Mouse (Mus musculus) embryonic facial prominence, embryonic 11.5 days (tissue): Measurements from ENCODE around the gene Pcca. TPM values are rescaled to one million over a fixed set of nuclear protein-coding genes. Genes with fewer than 3 reads are reported as not detected.

Experiments
- ATAC-seq: fragments of 200-750 bp; cut with Nextera tagmentation; replicated peaks from 2 replicates; pipeline ENCODE4 v1.8.0; 2017; ENCODE audit warnings: low read depth; ENCODE audit not compliant: insufficient number of reproducible peaks, low FRiP score, low TSS enrichment
- DNase-seq: peaks from one replicate; pipeline ENCODE4 v3.0.0-alpha.2; 2015; ENCODE audit warnings: low spot score
- H3K27ac ChIP-seq: fragments of 300-500 bp; sonication (generic); replicated peaks from 2 replicates; pipeline ENCODE4 v1.5.1; 2014; ENCODE audit warnings: mild to moderate bottlenecking, low read depth, low read length, control low read depth
- H3K27me3 ChIP-seq: fragments of 300-500 bp; sonication (generic); 2 replicates; pipeline ENCODE4 v1.6.1; 2014; ENCODE audit warnings: mild to moderate bottlenecking, low read length, moderate library complexity, mixed read lengths; ENCODE audit not compliant: control insufficient read depth, insufficient read depth
- H3K36me3 ChIP-seq: fragments of 300-500 bp; sonication (generic); replicated peaks from 2 replicates; pipeline ENCODE4 v1.6.1; 2014; ENCODE audit warnings: low read depth, mild to moderate bottlenecking, low read length, moderate library complexity, mixed read lengths; ENCODE audit not compliant: control insufficient read depth, insufficient read depth
- H3K4me1 ChIP-seq: fragments of 300-500 bp; sonication (generic); 2 replicates; pipeline ENCODE4 v1.6.1; 2014; ENCODE audit warnings: low read length, mixed read lengths; ENCODE audit not compliant: control insufficient read depth, insufficient read depth
- H3K4me2 ChIP-seq: fragments of 300-500 bp; sonication (generic); 2 replicates; pipeline ENCODE4 v1.6.1; 2014; ENCODE audit warnings: low read depth, mild to moderate bottlenecking, control low read depth, low read length, moderate library complexity
- H3K4me3 ChIP-seq: fragments of 300-500 bp; sonication (generic); 2 replicates; pipeline ENCODE4 v1.5.1; 2014; ENCODE audit warnings: low read depth, low read length, control low read depth
- H3K9ac ChIP-seq: fragments of 300-500 bp; sonication (generic); replicated peaks from 2 replicates; pipeline ENCODE4 v1.6.1; 2014; ENCODE audit warnings: mild to moderate bottlenecking, control low read depth, low read length
- H3K9me3 ChIP-seq: fragments of 300-500 bp; sonication (generic); replicated peaks from 2 replicates; pipeline ENCODE4 v1.6.1; 2016; ENCODE audit warnings: mild to moderate bottlenecking, low read length, inconsistent platforms, mixed read lengths; ENCODE audit not compliant: control insufficient read depth
- WGBS: fragments of 180-500 bp; shearing (Covaris S2); extraction: QIAGEN DNeasy Blood & Tissue Kit; methylation state at CpG from one replicate; pipeline ENCODE4 v1.1.7; 2014; 5-methylcytosine and 5-hydroxymethylcytosine counted together
- polyA plus RNA-seq: library from polyadenylated mRNA; unstranded; fragments of >200 nt; fragmentation: Nextera tagmentation; extraction: Ambion mirVana; gene quantifications from 2 replicates; pipeline ENCODE4 v1.2.1, GENCODE M21; 2014

Pcca gene
- polyA plus RNA-seq, 1 experiment from 2014 or later = 35.3 TPM

- H3K27me3 ChIP-seq = no peaks in the 10 kb centered on the region
- 93% methylated on average over 5 of the region's 5 CpGs for WGBS
- H3K9me3 ChIP-seq = no peaks in the 10 kb centered on the region
- DNase-seq (no peak), ATAC-seq (no peak)
- H3K4me2 ChIP-seq = no peak overlapping the region
- no peaks in the 10 kb centered on the region for H3K36me3 ChIP-seq
- H3K4me3 ChIP-seq = no peak overlapping the region
- H3K9ac ChIP-seq = no peak overlapping the region
- no peaks in the 10 kb centered on the region for H3K4me1 ChIP-seq
- H3K27ac ChIP-seq = no peak overlapping the region
These were observed 179.7 kb downstream of the Pcca start for GRCm38 (mm10) chr14:122713793-122714192.

- Histone ChIP-seq H3K36me3 (no peaks in the 10 kb centered on the region), H3K4me2 (no peak overlapping the region), H3K4me1 (no peaks in the 10 kb centered on the region), H3K27me3 (no peaks in the 10 kb centered on the region), H3K9me3 (no peaks in the 10 kb centered on the region), H3K4me3 (no peak overlapping the region), H3K27ac (no peak overlapping the region), H3K9ac (no peak overlapping the region)
- ATAC-seq = no peak
- WGBS = 66% methylated on average over 1 of the region's 1 CpGs
- DNase-seq = no peak
These were observed 180.8 kb downstream of the Pcca start for GRCm38 (mm10) chr14:122714911-122715310.

- DNase-seq (no peak), ATAC-seq (no peak)
- H3K4me2 ChIP-seq = no peak overlapping the region
- no peaks in the 10 kb centered on the region for H3K4me1 ChIP-seq
- H3K27me3 ChIP-seq = no peaks in the 10 kb centered on the region
- H3K36me3 ChIP-seq = no peaks in the 10 kb centered on the region
- H3K9me3 ChIP-seq = no peaks in the 10 kb centered on the region
- H3K9ac ChIP-seq = no peak overlapping the region
- no peak overlapping the region for H3K4me3 ChIP-seq
- H3K27ac ChIP-seq = no peak overlapping the region
These were observed 181.9 kb downstream of the Pcca start for GRCm38 (mm10) chr14:122716057-122716456.

- H3K4me2 ChIP-seq = no peak overlapping the region
- no peaks in the 10 kb centered on the region for H3K9me3 ChIP-seq
- H3K4me3 ChIP-seq = no peak overlapping the region
- no peaks in the 10 kb centered on the region for H3K27me3 ChIP-seq
- DNase-seq = no peak
- no peak overlapping the region for H3K27ac ChIP-seq
- H3K4me1 ChIP-seq = no peaks in the 10 kb centered on the region
- 86% methylated on average over 8 of the region's 8 CpGs for WGBS
- H3K36me3 ChIP-seq = no peaks in the 10 kb centered on the region
- ATAC-seq = no peak
- H3K9ac ChIP-seq = no peak overlapping the region
These were observed 185.5 kb downstream of the Pcca start for GRCm38 (mm10) chr14:122719496-122720080.

- H3K9me3 ChIP-seq = no peaks in the 10 kb centered on the region
- ATAC-seq = no peak
- no peak overlapping the region for H3K9ac ChIP-seq
- H3K27me3 ChIP-seq = no peaks in the 10 kb centered on the region
- DNase-seq = peak; percentile 2
- no peaks in the 10 kb centered on the region for H3K36me3 ChIP-seq
- H3K4me1 ChIP-seq = no peaks in the 10 kb centered on the region
- H3K4me2 ChIP-seq = no peak overlapping the region
- 50% methylated on average over 3 of the region's 3 CpGs for WGBS
- no peak overlapping the region for H3K4me3 ChIP-seq
- no peak overlapping the region for H3K27ac ChIP-seq
These were observed 186.9 kb downstream of the Pcca start for GRCm38 (mm10) chr14:122720989-122721388.

GRCm38 (mm10) chr14:122721750-122722149 lies 187.6 kb downstream of the Pcca start:
- 35% methylated on average over 4 of the region's 4 CpGs for WGBS
- Histone ChIP-seq H3K27ac (no peak overlapping the region), H3K9me3 (no peaks in the 10 kb centered on the region), H3K4me1 (no peaks in the 10 kb centered on the region), H3K36me3 (no peaks in the 10 kb centered on the region), H3K4me3 (no peak overlapping the region), H3K27me3 (no peaks in the 10 kb centered on the region), H3K4me2 (no peak overlapping the region), H3K9ac (no peak overlapping the region)
- no peak for DNase-seq
- no peak for ATAC-seq

GRCm38 (mm10) chr14:122726456-122726855 lies 192.3 kb downstream of the Pcca start:
- Histone ChIP-seq H3K36me3 (no peaks in the 10 kb centered on the region), H3K27ac (no peak overlapping the region), H3K27me3 (no peaks in the 10 kb centered on the region), H3K4me1 (no peaks in the 10 kb centered on the region), H3K4me3 (no peak overlapping the region), H3K9ac (no peak overlapping the region), H3K4me2 (no peak overlapping the region), H3K9me3 (no peaks in the 10 kb centered on the region)
- 77% methylated on average over 1 of the region's 1 CpGs for WGBS
- DNase-seq (no peak), ATAC-seq (no peak)

GRCm38 (mm10) chr14:122729431-122730073 lies 195.4 kb downstream of the Pcca start:
- Histone ChIP-seq H3K9me3 (no peaks in the 10 kb centered on the region), H3K4me3 (no peak overlapping the region), H3K27me3 (no peaks in the 10 kb centered on the region), H3K36me3 (no peaks in the 10 kb centered on the region), H3K4me1 (no peaks in the 10 kb centered on the region), H3K9ac (no peak overlapping the region), H3K27ac (no peak overlapping the region), H3K4me2 (no peak overlapping the region)
- 72% methylated on average over 4 of the region's 4 CpGs for WGBS
- no peak for ATAC-seq
- DNase-seq = no peak
